Mouse (Mus musculus) kidney, postnatal 0 days (tissue): ENCODE results near the gene Bub1b. TPM values are rescaled to one million over a fixed set of nuclear protein-coding genes. Genes with fewer than 3 reads are reported as not detected.

Experiments used
- ATAC-seq: fragments of 200-750 bp; cut with Nextera tagmentation; replicated peaks from 2 replicates; pipeline ENCODE4 v1.8.0; 2017; ENCODE audit warnings: low read depth, moderate number of reproducible peaks, moderate TSS enrichment, moderate library complexity; ENCODE audit not compliant: low FRiP score
- DNase-seq: peaks from one replicate; pipeline ENCODE4 v3.0.0-alpha.2; 2016; ENCODE audit warnings: low spot score
- H3K27ac ChIP-seq: fragments of 300-500 bp; sonication (generic); 2 replicates; pipeline ENCODE4 v1.5.1; 2014; ENCODE audit warnings: mild to moderate bottlenecking
- H3K27me3 ChIP-seq: fragments of 300-500 bp; sonication (generic); 2 replicates; pipeline ENCODE4 v1.6.1; 2014; ENCODE audit warnings: low read length, mixed read lengths; ENCODE audit not compliant: insufficient read depth
- H3K36me3 ChIP-seq: fragments of 300-500 bp; sonication (generic); 2 replicates; pipeline ENCODE4 v1.6.1; 2014; ENCODE audit warnings: low read length, mixed read lengths; ENCODE audit not compliant: insufficient read depth
- H3K4me1 ChIP-seq: fragments of 300-500 bp; sonication (generic); replicated peaks from 2 replicates; pipeline ENCODE4 v1.6.1; 2014; ENCODE audit warnings: antibody characterized with exemption, low read length, mixed read lengths; ENCODE audit not compliant: insufficient read depth
- H3K4me2 ChIP-seq: fragments of 300-500 bp; sonication (generic); 2 replicates; pipeline ENCODE4 v1.6.1; 2014; ENCODE audit warnings: mild to moderate bottlenecking, low read length, moderate library complexity, mixed read lengths
- H3K4me3 ChIP-seq: fragments of 300-500 bp; sonication (generic); replicated peaks from 2 replicates; pipeline ENCODE4 v1.5.1; 2014; ENCODE audit warnings: low read depth, low read length
- H3K9ac ChIP-seq: fragments of 300-500 bp; sonication (generic); 2 replicates; pipeline ENCODE4 v1.6.1; 2014; ENCODE audit warnings: low read depth, low read length
- H3K9me3 ChIP-seq: fragments of 300-500 bp; sonication (generic); replicated peaks from 2 replicates; pipeline ENCODE4 v1.6.1; 2016; ENCODE audit warnings: low read length, inconsistent platforms, mixed read lengths
- CTCF ChIP-seq: IDR thresholded peaks from 2 replicates; pipeline ENCODE4 v1.5.1; 2016; ENCODE audit warnings: antibody characterized with exemption, low read depth, mild to moderate bottlenecking, moderate library complexity
- WGBS: fragments of 180-500 bp; shearing (Covaris S2); extraction: QIAGEN DNeasy Blood & Tissue Kit; methylation state at CpG from one replicate; pipeline ENCODE4 v1.1.7; 2014; 5-methylcytosine and 5-hydroxymethylcytosine counted together
- polyA plus RNA-seq: library from polyadenylated mRNA; unstranded; fragments of >200 nt; fragmentation: Nextera tagmentation; extraction: Ambion mirVana; gene quantifications from 2 replicates; pipeline ENCODE4 v1.2.1, GENCODE M21; 2015

Gene Bub1b
- polyA plus RNA-seq, 1 experiment from 2014 or later = 28.7 TPM

DNA sequence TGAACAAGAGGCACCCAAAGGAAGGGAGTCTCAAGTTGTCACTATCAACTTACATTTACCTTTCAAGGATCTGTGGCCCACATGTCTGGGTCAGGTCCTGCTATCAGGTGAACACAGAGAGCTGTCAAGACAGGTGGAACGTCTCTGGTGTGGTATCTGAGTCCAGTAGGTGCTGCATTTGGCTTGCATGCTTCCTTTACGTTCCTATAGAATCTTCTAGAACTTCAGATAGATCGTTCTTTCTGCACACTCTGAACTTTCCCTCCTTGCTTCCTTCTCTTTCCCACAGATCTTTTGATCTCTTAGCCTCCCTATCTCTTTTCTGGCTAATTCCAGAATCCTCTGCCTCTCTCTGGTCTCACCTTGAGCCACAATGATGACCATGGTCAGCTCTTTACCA, 39.6 kb upstream of the Bub1b start:
- no peak overlapping the region for H3K4me2 ChIP-seq
- no peak for ATAC-seq
- H3K27ac ChIP-seq = no peak overlapping the region
- H3K36me3 ChIP-seq = no peaks in the 10 kb centered on the region
- WGBS = 88% methylated on average over 3 of the region's 3 CpGs
- no peaks in the 10 kb centered on the region for H3K27me3 ChIP-seq
- no peak overlapping the region for H3K4me3 ChIP-seq
- TF ChIP-seq CTCF = no peak
- DNase-seq = no peak
- no peaks in the 10 kb centered on the region for H3K9me3 ChIP-seq
- H3K9ac ChIP-seq = no peak overlapping the region
- H3K4me1 ChIP-seq = no peaks in the 10 kb centered on the region

DNA sequence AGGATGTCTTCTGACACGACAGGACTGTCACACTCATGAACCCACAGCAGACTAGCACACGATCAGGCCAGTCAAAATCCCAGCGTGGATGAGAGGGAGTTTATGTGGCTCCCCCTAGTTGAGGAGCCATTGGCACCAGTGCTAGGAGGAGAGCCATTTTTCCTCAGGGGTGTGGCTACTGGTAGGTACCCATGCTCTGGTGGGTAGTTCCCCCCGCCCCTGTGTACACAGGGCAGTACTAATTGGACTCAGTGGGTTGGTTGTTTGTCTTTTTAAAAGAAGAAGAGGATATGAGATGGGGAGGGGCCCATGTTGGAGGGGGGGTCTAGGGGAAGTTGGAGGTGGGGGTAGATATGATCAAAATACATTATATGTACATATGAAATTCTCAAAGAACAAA, 36.0 kb upstream of the Bub1b start:
- 83% methylated on average over 4 of the region's 4 CpGs for WGBS
- no peak for ATAC-seq

DNA sequence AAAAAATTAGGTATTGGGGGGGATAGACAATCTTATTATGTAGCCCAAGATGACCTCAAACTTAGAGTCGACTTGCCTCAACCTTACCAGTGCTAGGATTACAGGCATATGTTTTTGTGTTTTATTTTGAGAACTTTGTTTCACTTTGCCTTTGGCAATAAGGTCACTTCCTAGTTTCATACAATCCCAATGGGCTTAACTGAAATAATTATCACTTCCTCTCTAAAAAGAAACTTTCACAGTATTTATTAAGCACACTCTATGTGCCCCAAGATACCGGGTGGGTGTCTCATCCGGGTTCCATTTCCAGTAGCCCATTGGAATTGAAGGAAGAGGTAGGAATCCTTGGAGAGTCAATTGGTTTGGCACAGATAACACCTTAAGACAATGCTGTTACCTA, 35.6 kb upstream of the Bub1b start:
- Histone ChIP-seq H3K36me3 (no peaks in the 10 kb centered on the region), H3K27me3 (no peaks in the 10 kb centered on the region), H3K4me3 (no peak overlapping the region), H3K9me3 (no peaks in the 10 kb centered on the region), H3K4me1 (no peaks in the 10 kb centered on the region), H3K9ac (no peak overlapping the region), H3K4me2 (no peak overlapping the region), H3K27ac (no peak overlapping the region)
- 86% methylated on average over 3 of the region's 3 CpGs for WGBS
- no peak for TF ChIP-seq CTCF
- no peak for DNase-seq
- ATAC-seq = no peak

More for the DNA sequence above, 36.0 kb upstream of the Bub1b start:
- no peaks in the 10 kb centered on the region for H3K36me3 ChIP-seq
- no peak for DNase-seq
- H3K9ac ChIP-seq = no peak overlapping the region
- no peak for TF ChIP-seq CTCF
- H3K4me2 ChIP-seq = no peak overlapping the region
- H3K4me3 ChIP-seq = no peak overlapping the region
- H3K27me3 ChIP-seq = no peaks in the 10 kb centered on the region
- H3K27ac ChIP-seq = no peak overlapping the region
- H3K4me1 ChIP-seq = no peaks in the 10 kb centered on the region
- no peaks in the 10 kb centered on the region for H3K9me3 ChIP-seq

DNA sequence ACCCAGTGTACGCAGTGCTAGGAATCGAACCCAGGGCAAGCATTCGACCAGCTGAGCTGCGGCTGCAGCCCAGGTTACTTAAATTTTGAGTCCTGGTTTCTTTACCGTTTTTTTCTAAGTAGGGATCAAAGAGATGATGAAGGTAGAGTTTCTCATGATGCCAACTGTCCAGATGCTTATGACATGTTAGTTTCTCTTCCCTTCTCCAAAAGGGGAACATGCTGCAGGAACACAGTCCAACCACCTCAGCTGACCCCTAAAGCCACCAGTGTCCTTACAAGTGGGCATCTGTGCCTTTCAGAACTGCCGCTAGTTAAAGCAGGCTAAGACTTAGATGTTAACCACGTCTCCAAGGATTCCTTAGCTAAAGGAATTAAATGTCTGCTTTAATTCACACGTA, 30.8 kb upstream of the Bub1b start:
- no peaks in the 10 kb centered on the region for H3K36me3 ChIP-seq
- DNase-seq = no peak
- no peaks in the 10 kb centered on the region for H3K9me3 ChIP-seq
- H3K4me3 ChIP-seq = no peak overlapping the region
- no peak overlapping the region for H3K27ac ChIP-seq
- TF ChIP-seq CTCF = no peak
- no peak overlapping the region for H3K9ac ChIP-seq
- no peak for ATAC-seq
- no peak overlapping the region for H3K4me2 ChIP-seq
- no peaks in the 10 kb centered on the region for H3K4me1 ChIP-seq
- 86% methylated on average over 8 of the region's 8 CpGs for WGBS
- H3K27me3 ChIP-seq = no peaks in the 10 kb centered on the region

DNA sequence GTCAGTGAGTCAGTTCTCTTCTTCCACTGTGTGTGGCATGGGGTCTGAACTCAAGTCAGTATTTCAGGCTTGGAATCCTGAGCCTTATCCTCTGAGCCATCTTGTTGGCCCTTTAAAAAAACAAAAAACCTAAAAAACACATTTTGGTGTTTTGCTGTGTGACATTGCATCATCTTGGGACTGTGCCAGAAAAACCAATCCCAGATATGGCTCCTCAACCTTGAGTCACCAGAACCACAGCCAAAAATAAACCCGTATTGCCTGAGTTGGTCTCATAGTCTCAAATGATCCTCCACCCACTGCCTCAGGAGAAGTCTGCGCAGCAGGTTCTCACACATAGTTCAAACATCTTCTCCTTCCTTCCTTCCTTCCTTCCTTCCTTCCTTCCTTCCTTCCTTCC, 27.1 kb upstream of the Bub1b start:
- H3K9ac ChIP-seq = no peak overlapping the region
- H3K4me2 ChIP-seq = no peak overlapping the region
- no peaks in the 10 kb centered on the region for H3K4me1 ChIP-seq
- H3K27ac ChIP-seq = no peak overlapping the region
- no peaks in the 10 kb centered on the region for H3K9me3 ChIP-seq
- H3K4me3 ChIP-seq = no peak overlapping the region
- no peaks in the 10 kb centered on the region for H3K36me3 ChIP-seq
- no peaks in the 10 kb centered on the region for H3K27me3 ChIP-seq
- DNase-seq (no peak), ATAC-seq (no peak)
- 80% methylated on average over 2 of the region's 2 CpGs for WGBS
- no peak for TF ChIP-seq CTCF

DNA sequence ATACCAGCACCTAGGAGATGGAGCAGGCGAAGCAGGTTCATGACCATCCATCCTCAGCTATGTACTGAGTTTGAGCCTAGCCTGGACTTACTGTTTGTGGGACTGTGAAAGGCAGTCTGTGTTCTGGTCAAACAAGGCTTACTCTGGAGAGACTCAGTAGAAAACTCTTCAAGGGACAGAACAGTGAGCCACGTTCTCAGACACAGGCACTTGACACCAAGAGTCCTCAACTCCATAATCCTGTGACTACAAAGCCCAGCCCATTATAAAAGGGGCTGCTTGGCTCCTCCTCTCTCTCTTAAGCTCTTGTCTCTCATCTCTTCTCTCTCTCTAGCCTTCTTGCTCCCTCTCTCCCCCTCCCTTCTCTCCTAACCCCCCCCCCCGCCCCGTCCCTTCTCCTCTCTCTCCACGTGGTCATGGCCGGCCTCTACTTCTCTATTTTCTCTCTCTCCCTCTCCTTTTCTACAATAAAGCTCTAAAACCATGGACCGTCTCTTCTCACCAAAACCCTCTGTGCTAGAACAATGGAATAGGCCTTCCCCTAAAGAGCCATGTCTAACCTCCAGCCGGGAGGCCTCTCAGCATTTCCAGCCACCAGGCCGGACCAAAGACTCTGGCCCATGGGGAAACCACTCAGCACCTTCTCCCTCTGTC, 25.7 kb upstream of the Bub1b start:
- no peak for ATAC-seq
- no peaks in the 10 kb centered on the region for H3K36me3 ChIP-seq
- no peaks in the 10 kb centered on the region for H3K27me3 ChIP-seq
- H3K9ac ChIP-seq = no peak overlapping the region
- TF ChIP-seq CTCF = no peak
- 85% methylated on average over 9 of the region's 9 CpGs for WGBS
- no peak overlapping the region for H3K4me2 ChIP-seq
- DNase-seq = no peak
- no peak overlapping the region for H3K4me3 ChIP-seq
- no peaks in the 10 kb centered on the region for H3K9me3 ChIP-seq
- no peaks in the 10 kb centered on the region for H3K4me1 ChIP-seq
- no peak overlapping the region for H3K27ac ChIP-seq

DNA sequence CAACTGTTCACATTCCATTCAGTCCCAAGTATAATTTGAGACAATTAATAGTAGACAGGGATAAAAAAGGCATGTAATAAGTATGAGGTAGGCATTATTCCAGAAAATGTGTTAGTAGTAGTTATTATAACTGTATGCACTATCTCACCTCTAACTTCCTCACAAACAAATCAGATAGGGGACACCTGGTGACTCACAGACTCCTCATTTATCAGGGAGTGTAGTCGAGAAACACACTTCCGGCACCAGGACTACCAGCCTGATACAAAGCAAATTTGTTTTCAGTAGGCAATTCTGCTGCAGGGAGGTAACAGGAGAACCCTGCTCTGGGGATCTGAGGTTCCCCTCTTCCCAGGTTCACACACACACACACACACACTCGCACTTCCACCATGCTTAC, 24.9 kb upstream of the Bub1b start:
- H3K27me3 ChIP-seq = no peaks in the 10 kb centered on the region
- no peak overlapping the region for H3K4me3 ChIP-seq
- no peak overlapping the region for H3K9ac ChIP-seq
- H3K4me1 ChIP-seq = no peaks in the 10 kb centered on the region
- ATAC-seq (no peak), DNase-seq (no peak)
- TF ChIP-seq CTCF = no peak
- no peaks in the 10 kb centered on the region for H3K9me3 ChIP-seq
- no peak overlapping the region for H3K27ac ChIP-seq
- WGBS = 54% methylated on average over 3 of the region's 3 CpGs
- no peaks in the 10 kb centered on the region for H3K36me3 ChIP-seq
- no peak overlapping the region for H3K4me2 ChIP-seq
